Mouse (Mus musculus) lung, adult 2 months (tissue): Measurements from ENCODE around the gene Dhcr24.

ENCODE experiments used
- CTCF ChIP-seq: fragments of 200-500 bp; IDR thresholded peaks from 2 replicates; pipeline ENCODE4 v1.5.1; 2011; ENCODE audit warnings: mild to moderate bottlenecking, low read length, control low read depth; ENCODE audit not compliant: insufficient read depth
- POLR2A ChIP-seq: fragments of 200-500 bp; IDR thresholded peaks from 2 replicates; pipeline ENCODE4 v1.6.1; 2011; ENCODE audit warnings: low read depth, mild to moderate bottlenecking, control low read depth, low read length, borderline replicate concordance; ENCODE audit errors: extremely low read depth

GRCm38 (mm10) chr4:106539756-106540155, 21.1 kb upstream of the Dhcr24 start:
- TF ChIP-seq POLR2A (no peak), CTCF (no peak)
